Mouse (Mus musculus) C2C12 (cell line): ENCODE results near the gene Fbxo36.

Experiments
- CEBPB ChIP-seq: IDR thresholded peaks from one replicate; pipeline ENCODE4 v1.6.1; 2011; ENCODE audit warnings: low read depth, mild to moderate bottlenecking, control low read depth, moderate library complexity
- CTCF ChIP-seq: IDR thresholded peaks from one replicate; pipeline ENCODE4 v1.5.1; 2011; ENCODE audit not compliant: control insufficient read depth, insufficient read depth, insufficient read length
- FOSL1 ChIP-seq: IDR thresholded peaks from one replicate; pipeline ENCODE4 v1.8.0; 2011; ENCODE audit warnings: mild to moderate bottlenecking, low read length; ENCODE audit not compliant: poor library complexity, insufficient read depth, severe bottlenecking
- MAX ChIP-seq: IDR thresholded peaks from one replicate; pipeline ENCODE4 v1.6.1; 2011; ENCODE audit warnings: mild to moderate bottlenecking, control low read depth
- MYOD1 ChIP-seq: IDR thresholded peaks from one replicate; pipeline ENCODE4 v1.6.1; 2011; ENCODE audit warnings: low read depth; ENCODE audit not compliant: control insufficient read depth, insufficient read length
- MYOG ChIP-seq: IDR thresholded peaks from one replicate; pipeline ENCODE4 v1.6.1; 2011; ENCODE audit not compliant: control insufficient read depth, insufficient read length; ENCODE audit errors: extremely low read depth
- USF1 ChIP-seq: IDR thresholded peaks from one replicate; pipeline ENCODE4 v1.6.1; 2011; ENCODE audit warnings: low read depth, mild to moderate bottlenecking, control low read depth, moderate library complexity

DNA sequence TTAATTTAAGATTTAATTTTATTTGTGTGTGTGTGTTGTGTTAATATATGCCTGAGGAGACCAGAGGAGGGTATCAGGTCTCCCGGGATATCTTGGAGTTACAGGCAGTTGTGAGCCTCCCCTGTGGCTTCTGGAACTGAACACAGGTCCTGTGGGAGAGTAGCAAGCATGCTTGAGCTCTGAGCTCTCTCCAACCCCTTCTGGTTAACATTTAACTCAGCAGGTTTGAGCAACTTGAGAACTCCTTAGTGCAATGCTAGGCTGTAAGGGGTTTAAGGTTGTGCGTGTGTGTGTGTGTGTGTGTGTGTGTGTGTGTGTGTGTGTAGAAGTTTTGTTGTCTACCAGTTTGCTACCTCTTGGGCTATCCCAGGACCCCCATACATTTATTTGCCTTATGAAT is 37.9 kb downstream of the Fbxo36 start:
- TF ChIP-seq CTCF, result no peak
- no peak for TF ChIP-seq MAX
- no peak for TF ChIP-seq USF1
- TF ChIP-seq MYOG, result no peak
- TF ChIP-seq CEBPB, result no peak
- no peak for TF ChIP-seq FOSL1
- TF ChIP-seq MYOD1, result no peak
